Mouse (Mus musculus): ENCODE measurements at regions not wholly inside any gene's neighbourhood (a gene's known extent, or its start where the extent isn't known, plus 50 kb on each side); places are given as distances from the start of the nearest gene placed in this dataset.

GRCm38 (mm10) chr3:21404058-21404457 lies 672.4 kb upstream of the Tbl1xr1 start:
- DNase-seq = no peak

- no peak for DNase-seq
Observed at GRCm38 (mm10) chr3:21407077-21407476, 669.4 kb upstream of the Tbl1xr1 start.

GRCm38 (mm10) chr3:21412010-21412409 lies 664.4 kb upstream of the Tbl1xr1 start:
- no peak for DNase-seq

GRCm38 (mm10) chr3:21423139-21423538 lies 653.3 kb upstream of the Tbl1xr1 start:
- no peak for DNase-seq

- no peak for DNase-seq
Observed at GRCm38 (mm10) chr3:21426538-21426937, 649.9 kb upstream of the Tbl1xr1 start.

- no peak for DNase-seq
Observed at GRCm38 (mm10) chr3:21427408-21428031, 648.9 kb upstream of the Tbl1xr1 start.

GRCm38 (mm10) chr3:21428120-21428519 lies 648.3 kb upstream of the Tbl1xr1 start:
- DNase-seq = peak; percentile 3 to 18

- no peak for DNase-seq
Observed at GRCm38 (mm10) chr3:21464245-21464644, 612.2 kb upstream of the Tbl1xr1 start.

- DNase-seq = peak in 1 of 2 experiments; percentile 9
Observed at GRCm38 (mm10) chr3:21466113-21466645, 610.3 kb upstream of the Tbl1xr1 start.

- DNase-seq = no peak
Observed at GRCm38 (mm10) chr3:21477366-21477765, 599.1 kb upstream of the Tbl1xr1 start.

- DNase-seq = peak; percentile 7 to 27
Observed at GRCm38 (mm10) chr3:21479021-21479795, 597.2 kb upstream of the Tbl1xr1 start.

- no peak for DNase-seq
Observed at GRCm38 (mm10) chr3:21479846-21480245, 596.6 kb upstream of the Tbl1xr1 start.

GRCm38 (mm10) chr3:21484052-21484451 lies 592.4 kb upstream of the Tbl1xr1 start:
- no peak for DNase-seq

GRCm38 (mm10) chr3:21485454-21485853 lies 591.0 kb upstream of the Tbl1xr1 start:
- DNase-seq = no peak

- no peak for DNase-seq
Observed at GRCm38 (mm10) chr3:21489547-21489946, 586.9 kb upstream of the Tbl1xr1 start.

GRCm38 (mm10) chr3:21492413-21492812 lies 584.0 kb upstream of the Tbl1xr1 start:
- no peak for DNase-seq

GRCm38 (mm10) chr3:21493384-21493783 lies 583.1 kb upstream of the Tbl1xr1 start:
- no peak for DNase-seq

- DNase-seq = peak in 1 of 2 experiments; percentile 8
Observed at GRCm38 (mm10) chr3:21494904-21495303, 581.5 kb upstream of the Tbl1xr1 start.

GRCm38 (mm10) chr3:21495651-21496050 lies 580.8 kb upstream of the Tbl1xr1 start:
- DNase-seq = no peak

GRCm38 (mm10) chr3:21496166-21496565 lies 580.3 kb upstream of the Tbl1xr1 start:
- DNase-seq = no peak

GRCm38 (mm10) chr3:21497011-21497410 lies 579.4 kb upstream of the Tbl1xr1 start:
- DNase-seq = no peak

GRCm38 (mm10) chr3:21507655-21508054 lies 568.8 kb upstream of the Tbl1xr1 start:
- DNase-seq = no peak

- no peak for DNase-seq
Observed at GRCm38 (mm10) chr3:21512081-21512480, 564.4 kb upstream of the Tbl1xr1 start.

- DNase-seq = no peak
Observed at GRCm38 (mm10) chr3:21524426-21524937, 552.0 kb upstream of the Tbl1xr1 start.

Measured in kidney, adult 8-10 months (tissue).